Mouse (Mus musculus) testis, adult 2 months (tissue): ENCODE measurements at regions not wholly inside any gene's neighbourhood (a gene's known extent, or its start where the extent isn't known, plus 50 kb on each side); places are given as distances from the start of the nearest gene placed in this dataset.
A peak's percentile ranks its signal among the peaks of the same experiment; 100 is the strongest.
"Not testable (repeated sequence)": the region's sequence is repeated elsewhere in the genome, so short reads cannot be mapped to it uniquely, and the experiment has no call there.

Experiments used
- H3K27ac ChIP-seq: fragments of 200-500 bp; 2 replicates; pipeline ENCODE4 v1.5.1; 2012; ENCODE audit warnings: low read depth, low read length; ENCODE audit not compliant: control insufficient read depth, insufficient read depth
- H3K27me3 ChIP-seq: fragments of 200-500 bp; 2 replicates; pipeline ENCODE4 v1.6.1; 2012; ENCODE audit warnings: mild to moderate bottlenecking, low read length, moderate library complexity; ENCODE audit not compliant: control insufficient read depth, insufficient read depth
- H3K36me3 ChIP-seq: fragments of 200-500 bp; 2 replicates; pipeline ENCODE4 v1.6.1; 2012; ENCODE audit warnings: mild to moderate bottlenecking, low read length; ENCODE audit not compliant: control insufficient read depth, insufficient read depth
- H3K4me1 ChIP-seq: fragments of 200-500 bp; 2 replicates; pipeline ENCODE4 v1.6.1; 2012; ENCODE audit warnings: low read length; ENCODE audit not compliant: control insufficient read depth, insufficient read depth
- H3K4me3 ChIP-seq: fragments of 200-500 bp; 2 replicates; pipeline ENCODE4 v1.5.1; 2012; ENCODE audit warnings: low read depth, mild to moderate bottlenecking, low read length, moderate library complexity, mixed read lengths; ENCODE audit not compliant: control insufficient read depth
- CTCF ChIP-seq: fragments of 200-500 bp; IDR thresholded peaks from 2 replicates; pipeline ENCODE4 v1.5.1; 2012; ENCODE audit warnings: low read depth, mild to moderate bottlenecking, inconsistent platforms, low read length, moderate library complexity; ENCODE audit not compliant: control insufficient read depth, insufficient read depth, insufficient replicate concordance
- POLR2A ChIP-seq: fragments of 200-500 bp; IDR thresholded peaks from 2 replicates; pipeline ENCODE4 v1.6.1; 2012; ENCODE audit warnings: low read depth, mild to moderate bottlenecking, inconsistent platforms, low read length, moderate library complexity; ENCODE audit not compliant: control insufficient read depth

DNA sequence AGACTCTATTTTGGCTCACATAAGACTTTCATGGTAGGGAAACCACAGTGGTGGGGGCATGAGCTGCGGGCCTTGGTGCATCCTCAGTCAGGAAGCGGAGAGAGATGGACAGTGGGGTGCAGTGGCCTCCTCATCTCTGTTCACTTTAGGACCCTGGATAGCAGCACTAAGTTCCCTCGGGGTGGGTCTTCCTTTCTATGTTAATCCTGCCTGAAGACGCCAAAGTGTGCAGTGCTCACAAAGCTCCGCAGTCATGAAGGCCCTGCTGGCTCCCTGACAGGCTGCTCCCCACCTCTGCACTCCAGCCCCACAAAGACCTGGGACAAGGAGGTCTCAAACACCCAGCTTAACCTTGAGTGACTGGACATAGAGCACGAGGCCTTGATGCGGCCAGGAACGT is 56.8 kb downstream of the Sox1 start:
- H3K4me3 ChIP-seq = no peak overlapping the region
- TF ChIP-seq CTCF = no peak
- TF ChIP-seq POLR2A = no peak
- H3K27me3 ChIP-seq = no peaks in the 10 kb centered on the region
- H3K4me1 ChIP-seq = no peaks in the 10 kb centered on the region
- no peaks in the 10 kb centered on the region for H3K36me3 ChIP-seq
- no peak overlapping the region for H3K27ac ChIP-seq

DNA sequence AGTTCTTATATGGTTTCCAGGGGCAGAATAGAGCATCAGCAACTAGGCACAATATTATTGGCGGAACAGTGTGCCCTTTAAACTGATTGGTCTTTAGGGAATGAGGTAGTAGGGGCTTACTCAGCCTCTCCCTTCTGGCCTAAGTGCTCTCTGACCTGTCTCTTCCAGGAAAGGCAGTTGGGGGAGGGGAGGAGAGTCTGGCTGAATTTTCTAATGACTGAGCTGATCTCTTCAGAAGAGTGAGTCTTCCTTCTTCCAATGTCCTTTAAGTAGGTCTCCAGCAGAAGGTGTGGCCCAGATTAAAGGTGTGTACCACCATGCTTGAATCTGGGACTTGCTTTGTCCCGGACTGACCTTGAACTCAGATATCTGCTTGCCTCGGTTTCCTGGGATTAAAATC is 60.3 kb downstream of the Sox1 start:
- not testable (repeated sequence) for H3K27me3 ChIP-seq, H3K27ac ChIP-seq, H3K4me3 ChIP-seq, H3K4me1 ChIP-seq, H3K36me3 ChIP-seq

DNA sequence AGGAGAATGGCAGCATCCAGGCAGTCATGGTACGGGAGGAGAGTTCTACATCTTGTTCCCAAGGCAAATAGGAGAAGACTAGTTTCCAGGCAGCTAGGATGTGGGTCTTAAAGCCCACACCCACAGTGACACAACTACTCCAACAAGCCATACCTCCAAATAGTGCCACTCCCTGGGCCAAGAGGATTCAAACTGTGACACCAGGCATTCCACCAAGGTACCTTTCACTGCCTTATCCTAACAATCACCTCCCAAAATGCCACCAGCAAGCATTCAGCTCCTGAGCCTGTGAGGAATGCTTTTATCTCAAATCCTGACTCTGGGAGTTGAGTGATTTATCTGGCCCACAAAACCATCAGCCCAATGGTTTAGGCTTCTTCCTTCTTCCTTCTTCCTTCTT is 61.2 kb downstream of the Sox1 start:
- Histone ChIP-seq H3K36me3 (no peaks in the 10 kb centered on the region), H3K4me3 (no peak overlapping the region), H3K27ac (no peak overlapping the region), H3K27me3 (no peaks in the 10 kb centered on the region), H3K4me1 (peaks cover 5% of the 10 kb centered on the region; the same call in 1 of the 2 replicates)
- no peak for TF ChIP-seq POLR2A
- TF ChIP-seq CTCF = no peak

DNA sequence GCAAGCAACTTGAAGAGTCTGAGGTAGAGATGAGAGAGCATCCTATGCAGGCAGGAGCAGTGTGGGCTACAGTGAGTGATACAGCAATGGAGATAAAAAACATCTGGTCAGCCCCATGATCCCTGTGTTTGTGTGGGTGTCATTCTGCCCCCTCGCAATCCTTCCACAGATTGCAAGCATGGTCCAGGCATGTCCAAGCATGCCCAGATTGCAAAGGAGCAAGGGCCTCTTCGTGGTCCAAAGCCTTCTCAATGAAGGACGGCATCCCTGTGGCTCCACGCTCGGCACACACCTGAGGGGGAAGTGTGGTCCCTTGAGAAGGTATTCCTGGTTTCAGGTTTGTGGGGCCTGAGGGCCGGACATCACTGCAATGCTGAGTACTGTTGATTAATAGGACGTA is 61.9 kb downstream of the Sox1 start:
- Histone ChIP-seq H3K27ac (no peak overlapping the region), H3K27me3 (no peaks in the 10 kb centered on the region), H3K4me1 (peaks cover 5% of the 10 kb centered on the region; the same call in 1 of the 2 replicates), H3K4me3 (no peak overlapping the region), H3K36me3 (no peaks in the 10 kb centered on the region)
- no peak for TF ChIP-seq CTCF

DNA sequence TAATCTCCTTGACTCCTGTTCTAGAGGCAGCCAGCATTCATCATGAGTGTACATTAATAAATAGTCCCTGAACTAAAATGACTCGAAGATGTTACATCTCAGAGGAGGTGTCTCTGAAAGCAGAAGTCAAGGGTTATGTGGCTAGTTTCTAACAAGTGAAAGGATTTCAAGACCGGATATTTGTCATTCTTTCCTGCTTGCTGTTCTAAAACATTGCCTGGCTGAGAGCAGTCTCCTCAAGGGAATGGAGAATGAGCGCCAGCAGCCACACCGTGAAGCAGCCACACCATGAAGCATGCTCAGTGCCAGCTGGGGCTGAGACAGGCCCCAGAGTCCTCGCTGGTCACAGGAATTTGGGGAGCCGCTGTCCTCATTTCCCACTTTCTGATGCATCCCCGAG is 71.8 kb downstream of the Sox1 start:
- Histone ChIP-seq H3K36me3 (no peaks in the 10 kb centered on the region), H3K27ac (no peak overlapping the region), H3K27me3 (no peaks in the 10 kb centered on the region; the same call in 1 of the 2 replicates), H3K4me1 (peaks cover 8% of the 10 kb centered on the region), H3K4me3 (no peak overlapping the region)
- TF ChIP-seq POLR2A (no peak), CTCF (no peak)

DNA sequence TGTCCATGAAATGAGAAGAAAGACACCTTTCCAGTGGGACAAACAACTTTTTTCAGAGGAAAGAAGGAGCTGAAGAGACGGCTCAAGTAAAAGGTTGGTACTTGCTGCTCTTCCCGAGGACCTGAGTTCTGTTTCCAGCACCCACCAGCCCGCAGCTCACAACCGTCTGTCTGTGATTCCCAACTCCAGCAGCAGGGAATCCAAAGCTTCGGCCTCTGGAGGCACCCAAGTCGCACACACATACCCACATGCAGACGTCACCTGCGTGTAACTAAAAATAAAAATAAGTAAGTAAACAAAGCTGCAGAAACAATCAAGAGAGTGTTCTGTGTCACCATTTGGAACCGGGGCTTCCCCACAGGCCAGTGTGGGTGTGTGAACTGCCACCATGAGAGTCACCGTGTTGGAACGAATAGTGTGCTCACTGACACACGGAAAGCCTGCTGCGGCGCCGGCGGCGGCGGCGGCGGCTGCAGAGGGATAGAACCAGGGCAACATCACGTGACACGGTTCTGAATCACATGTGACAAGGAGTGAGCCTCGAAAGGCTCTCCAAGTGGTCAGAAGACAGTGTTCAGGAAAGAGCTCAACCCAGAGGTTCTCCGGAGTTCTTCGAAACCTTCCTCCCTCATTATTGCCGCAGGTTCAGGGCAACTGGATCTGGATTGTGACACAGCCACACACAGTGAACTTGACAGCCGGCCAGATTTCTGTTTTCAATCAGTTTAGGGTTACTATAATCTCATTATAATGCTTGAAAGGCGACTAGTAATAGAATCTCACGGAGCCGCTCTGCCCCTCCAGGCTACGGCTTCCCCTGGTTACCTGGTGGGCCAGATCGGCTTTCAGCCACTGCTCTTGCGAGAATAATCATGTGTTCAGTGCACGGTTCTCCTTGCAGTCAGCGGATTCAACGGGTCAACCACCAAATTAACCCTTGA is 72.6 kb downstream of the Sox1 start:
- no peak overlapping the region for H3K27ac ChIP-seq
- TF ChIP-seq CTCF (no peak), POLR2A (no peak)
- H3K4me1 ChIP-seq = peaks cover 8% of the 10 kb centered on the region
- no peaks in the 10 kb centered on the region; the same call in 1 of the 2 replicates for H3K27me3 ChIP-seq
- no peaks in the 10 kb centered on the region for H3K36me3 ChIP-seq
- no peak overlapping the region for H3K4me3 ChIP-seq

DNA sequence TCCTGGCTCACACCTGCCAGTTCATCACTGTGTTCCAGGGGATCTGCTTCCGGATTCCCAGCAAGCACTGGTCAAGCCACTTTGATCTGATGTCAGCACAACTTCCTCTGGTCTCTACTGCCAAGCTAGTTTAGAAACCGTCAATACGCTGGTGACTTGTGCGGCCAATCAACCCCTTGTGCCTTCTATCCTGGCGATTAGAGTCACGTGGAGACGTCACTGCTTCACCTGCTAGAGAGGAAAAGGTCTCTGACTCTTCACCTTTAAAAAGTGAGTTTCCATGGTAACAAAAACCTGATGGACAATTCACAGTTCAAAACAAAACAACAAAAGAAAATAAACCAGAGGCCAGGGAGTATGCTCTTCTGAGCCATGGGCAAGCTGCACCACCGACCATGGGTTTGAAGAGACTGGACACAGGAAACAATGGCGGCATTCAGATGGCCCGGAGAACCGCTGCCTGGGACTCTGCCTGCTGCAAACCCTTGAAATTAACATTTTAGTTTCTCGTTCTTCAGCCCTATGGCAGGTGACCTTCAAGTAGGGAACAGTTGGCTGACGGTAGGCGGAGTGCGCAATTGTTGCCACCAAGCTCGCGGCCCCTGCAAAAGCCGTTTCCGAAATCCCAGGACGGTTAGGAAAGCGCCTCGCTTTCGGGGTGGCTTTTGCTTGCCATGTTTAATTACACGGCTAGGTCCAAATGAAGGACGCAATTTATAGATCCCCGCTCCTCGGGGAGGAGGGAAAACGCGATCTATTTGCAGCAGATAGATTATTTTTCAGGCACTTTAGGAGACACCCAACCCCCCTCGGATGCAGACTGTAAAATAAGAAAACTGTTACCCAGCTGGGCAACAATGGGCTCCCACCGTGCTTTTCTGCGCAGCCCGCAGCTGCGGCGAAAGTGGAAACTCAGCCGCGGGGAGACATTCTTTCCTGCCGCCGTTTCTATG is 82.6 kb downstream of the Sox1 start:
- Histone ChIP-seq H3K36me3 (no peaks in the 10 kb centered on the region), H3K4me3 (peak overlapping the region; percentile 77), H3K27ac (no peak overlapping the region), H3K4me1 (peaks cover 9% of the 10 kb centered on the region), H3K27me3 (no peaks in the 10 kb centered on the region)
- TF ChIP-seq CTCF = no peak
- TF ChIP-seq POLR2A = no peak
